ENCODE assay signal across 16 mouse cellular contexts in the genomic region with DNA sequence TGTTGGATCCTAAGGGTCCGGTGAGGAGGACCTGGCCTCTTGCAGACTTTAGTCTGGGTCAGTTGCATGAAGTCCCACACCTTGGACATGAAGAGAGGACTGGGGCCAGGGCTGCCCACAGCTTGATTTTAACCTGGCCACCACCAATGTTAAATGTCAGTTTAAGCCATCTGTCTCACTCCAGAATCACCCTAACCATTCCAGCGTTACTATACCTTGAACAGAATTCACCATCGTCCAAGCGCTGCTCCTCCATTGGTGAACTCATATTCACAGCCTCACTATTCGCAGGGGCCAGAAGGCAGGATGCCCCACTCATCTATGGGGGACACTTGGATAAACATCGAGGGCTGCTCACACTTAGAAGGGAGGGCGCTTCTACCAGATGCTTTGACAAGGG.
"Had no signal": no experiment of that assay in that cellular context is flagged by ENCODE, and none has a peak within 500 bp of the region (broad histone marks: within the 10 kb centered on the region; RNA-seq: fewer than 3 reads in every experiment).

No protein-coding gene starts in this region.

- H3K9ac ChIP-seq: neural tube, embryonic 13.5 days; neural tube, embryonic 15.5 days; stomach, embryonic 15.5 days had no signal

- H3K4me1 ChIP-seq: neural tube, embryonic 15.5 days had no signal

- H3K27ac ChIP-seq: neural tube, embryonic 13.5 days; neural tube, embryonic 15.5 days; stomach, embryonic 15.5 days; stomach, postnatal 0 days had no signal

- DNase-seq: retina, postnatal 1 day; right cerebral cortex, adult 18-20 months; right cerebral cortex, postnatal 14 days; right cerebral cortex, postnatal 25 days; right cerebral cortex, postnatal 4 days; spleen, adult 18-20 months; thymus, adult 18-20 months; thymus, adult 2 months; thymus, postnatal 14 days; thymus, postnatal 25 days; thymus, postnatal 36 days; thymus, postnatal 4 days had no signal

- H3K9me3 ChIP-seq: stomach, embryonic 15.5 days had no signal

- H3K4me2 ChIP-seq: neural tube, embryonic 13.5 days; neural tube, embryonic 15.5 days; stomach, embryonic 15.5 days had no signal

- H3K27me3 ChIP-seq: neural tube, embryonic 13.5 days; neural tube, embryonic 15.5 days; stomach, embryonic 15.5 days had no signal

- H3K4me3 ChIP-seq: neural tube, embryonic 13.5 days; neural tube, embryonic 15.5 days; stomach, embryonic 15.5 days had no signal

- H3K36me3 ChIP-seq: neural tube, embryonic 13.5 days; neural tube, embryonic 15.5 days; stomach, embryonic 15.5 days had no signal
